In genomic region chr10:95883761-95884517, GRCm38 (mm10) we compare ENCODE assay signal across 36 mouse cellular contexts. TPM values are rescaled to one million over a fixed set of nuclear protein-coding genes. Genes with fewer than 3 reads are reported as not detected.
DNase-seq lines count a peak whose midpoint lies in the region; ATAC-seq lines count a peak whose summit lies in the region.
"Had no signal": no experiment of that assay in that cellular context is flagged by ENCODE, and none has a peak within 500 bp of the region (broad histone marks: within the 10 kb centered on the region; RNA-seq: fewer than 3 reads in every experiment).

No protein-coding gene starts in this region.

- H3K27ac ChIP-seq in liver, embryonic 11.5 days (ENCODE audit: low read depth, low read length) = no peak overlapping the region
- H3K27ac ChIP-seq in embryonic facial prominence, embryonic 12.5 days = no peak overlapping the region
- H3K27ac ChIP-seq in midbrain, embryonic 10.5 days (replicated peaks) = no peak overlapping the region
- H3K27ac ChIP-seq: gastrocnemius, adult 2 months; heart, adult 2 months; heart, embryonic 13.5 days; hindbrain, embryonic 15.5 days; limb, embryonic 10.5 days; limb, embryonic 15.5 days; liver, embryonic 15.5 days; midbrain, embryonic 12.5 days; neural tube, embryonic 15.5 days; stomach, embryonic 15.5 days had no signal

- no peak overlapping the region for H3K4me3 ChIP-seq in liver, embryonic 11.5 days (ENCODE audit: low read depth, low read length)
- no peak overlapping the region for H3K4me3 ChIP-seq in embryonic facial prominence, embryonic 12.5 days
- no peak overlapping the region for H3K4me3 ChIP-seq in midbrain, embryonic 10.5 days
- H3K4me3 ChIP-seq: gastrocnemius, adult 2 months; heart, adult 2 months; heart, embryonic 13.5 days; hindbrain, embryonic 15.5 days; limb, embryonic 10.5 days; limb, embryonic 15.5 days; liver, embryonic 15.5 days; midbrain, embryonic 12.5 days; neural tube, embryonic 15.5 days; stomach, embryonic 15.5 days had no signal

- H3K27me3 ChIP-seq in liver, embryonic 11.5 days (replicated peaks; ENCODE audit: control insufficient read depth, insufficient read depth, low read length) = no peaks in the 10 kb centered on the region
- H3K27me3 ChIP-seq in embryonic facial prominence, embryonic 12.5 days = no peaks in the 10 kb centered on the region
- no peaks in the 10 kb centered on the region for H3K27me3 ChIP-seq in midbrain, embryonic 10.5 days (ENCODE audit: low read depth, poor library complexity, severe bottlenecking)
- H3K27me3 ChIP-seq: heart, embryonic 13.5 days; hindbrain, embryonic 15.5 days; limb, embryonic 15.5 days; liver, embryonic 15.5 days; midbrain, embryonic 12.5 days; neural tube, embryonic 15.5 days; stomach, embryonic 15.5 days had no signal

- no peaks in the 10 kb centered on the region for H3K36me3 ChIP-seq in liver, embryonic 11.5 days (ENCODE audit: control insufficient read depth, insufficient read depth, low read length)
- H3K36me3 ChIP-seq in embryonic facial prominence, embryonic 12.5 days = no peaks in the 10 kb centered on the region
- H3K36me3 ChIP-seq in midbrain, embryonic 10.5 days = no peaks in the 10 kb centered on the region
- H3K36me3 ChIP-seq: G1E; heart, embryonic 13.5 days; hindbrain, embryonic 15.5 days; limb, embryonic 10.5 days; limb, embryonic 15.5 days; liver, embryonic 15.5 days; midbrain, embryonic 12.5 days; neural tube, embryonic 15.5 days; stomach, embryonic 15.5 days had no signal

- no peak overlapping the region for H3K4me2 ChIP-seq in liver, embryonic 11.5 days
- no peak overlapping the region for H3K4me2 ChIP-seq in embryonic facial prominence, embryonic 12.5 days (replicated peaks)
- H3K4me2 ChIP-seq: heart, embryonic 13.5 days; hindbrain, embryonic 15.5 days; limb, embryonic 15.5 days; liver, embryonic 15.5 days; lung, embryonic 14.5 days; midbrain, embryonic 12.5 days; neural tube, embryonic 15.5 days; stomach, embryonic 15.5 days had no signal

- peak; percentile 22 for DNase-seq in liver, embryonic 11.5 days (ENCODE audit: low spot score)
- no peak for DNase-seq in liver
- DNase-seq in Muller cell, postnatal 12 days (ENCODE audit: inconsistent ontology term) = peak; percentile 69
- no peak for DNase-seq in adrenal gland, adult (ENCODE audit: inconsistent age in 2 of 2, low spot score in 1 of 2)
- DNase-seq in ovary, postnatal 36 days (ENCODE audit: low spot score) = no peak
- no peak for DNase-seq in midbrain, embryonic 10.5 days (ENCODE audit: low spot score)
- DNase-seq: adrenal gland, postnatal 10 days; cerebellum, adult 11 months; cerebellum, adult 9-10 months; cerebellum, postnatal 36 days; embryo, embryonic 11 days; gastrocnemius, adult 2 months; gastrocnemius, postnatal 36 days; heart, adult 2 months; heart, postnatal 10 days; kidney, adult 11 months; kidney, postnatal 14 days; layer of hippocampus, adult 9-11 months; lung, embryonic 14.5 days; lung, postnatal 36 days; right cerebral cortex, postnatal 25 days had no signal

- no peaks in the 10 kb centered on the region for H3K9me3 ChIP-seq in liver, embryonic 11.5 days (ENCODE audit: control insufficient read depth, low read length)
- no peaks in the 10 kb centered on the region for H3K9me3 ChIP-seq in embryonic facial prominence, embryonic 12.5 days
- no peaks in the 10 kb centered on the region for H3K9me3 ChIP-seq in midbrain, embryonic 10.5 days (replicated peaks)
- H3K9me3 ChIP-seq: G1E; heart, embryonic 13.5 days; hindbrain, embryonic 15.5 days; limb, embryonic 10.5 days; limb, embryonic 15.5 days; liver, embryonic 15.5 days; midbrain, embryonic 12.5 days; neural tube, embryonic 15.5 days; stomach, embryonic 15.5 days had no signal

- ATAC-seq in liver, embryonic 11.5 days (replicated peaks; ENCODE audit: low FRiP score) = no peak
- ATAC-seq in embryonic facial prominence, embryonic 12.5 days (ENCODE audit: insufficient number of reproducible peaks, insufficient read depth, low FRiP score, low TSS enrichment) = 0 out of 2 replicates have a peak, but pooled peaks have one; percentile 35
- ATAC-seq: CD4-positive, CD25-positive, alpha-beta regulatory T cell, adult 4 months; forebrain, embryonic 14.5 days; inflammation-experienced regulatory T-cells, adult 6 months had no signal

- H3K4me1 ChIP-seq in liver, embryonic 11.5 days (replicated peaks; ENCODE audit: control insufficient read depth, insufficient read depth, low read length) = no peaks in the 10 kb centered on the region
- peaks cover 3% of the 10 kb centered on the region; the same call in 1 of the 2 replicates for H3K4me1 ChIP-seq in embryonic facial prominence, embryonic 12.5 days
- no peaks in the 10 kb centered on the region for H3K4me1 ChIP-seq in midbrain, embryonic 10.5 days
- H3K4me1 ChIP-seq: limb, embryonic 15.5 days; liver, embryonic 15.5 days; stomach, embryonic 15.5 days had no signal

- H3K9ac ChIP-seq in liver, embryonic 11.5 days (ENCODE audit: low read depth, low read length) = no peak overlapping the region
- H3K9ac ChIP-seq in embryonic facial prominence, embryonic 12.5 days = no peak overlapping the region
- H3K9ac ChIP-seq: heart, embryonic 13.5 days; hindbrain, embryonic 15.5 days; limb, embryonic 15.5 days; liver, embryonic 15.5 days; lung, embryonic 14.5 days; midbrain, embryonic 12.5 days; neural tube, embryonic 15.5 days; stomach, embryonic 15.5 days had no signal

- 59% methylated on average over 7 of the region's 7 CpGs for WGBS in liver, embryonic 11.5 days
- WGBS in embryonic facial prominence, embryonic 12.5 days = 65% methylated on average over 7 of the region's 7 CpGs
- WGBS in midbrain, embryonic 10.5 days = 73% methylated on average over 7 of the region's 7 CpGs

RNA-seq across cellular contexts. Expression of gene Gm33543, which starts 41.2 kb away (rescaled TPM):
- not detected in 2 replicates for polyA plus RNA-seq in liver, embryonic 11.5 days (2014; fragmentation: Nextera tagmentation; extraction: Ambion mirVana)
- not detected in 2 replicates for polyA plus RNA-seq in embryonic facial prominence, embryonic 12.5 days (2016; fragmentation: Nextera tagmentation; extraction: Ambion mirVana)
- not detected in 2 replicates for polyA plus RNA-seq in midbrain, embryonic 10.5 days (2016; fragmentation: Nextera tagmentation; extraction: Ambion mirVana)
- polyA plus RNA-seq: CD4-positive, CD25-positive, alpha-beta regulatory T cell, adult 4 months; forebrain, embryonic 14.5 days; G1E; heart, embryonic 13.5 days; hindbrain, embryonic 15.5 days; inflammation-experienced regulatory T-cells, adult 6 months; kidney, embryonic 14.5 days; limb, embryonic 10.5 days; limb, embryonic 15.5 days; lung, embryonic 14.5 days; midbrain, embryonic 12.5 days; neural tube, embryonic 15.5 days; stomach, embryonic 15.5 days; urinary bladder, adult 2 months had no signal

RNA-seq across cellular contexts. Expression of gene Eea1, which starts 56.5 kb away (rescaled TPM):
- 14.1 and 14.4 TPM in 2 replicates for polyA plus RNA-seq in liver, embryonic 11.5 days (2014; fragmentation: Nextera tagmentation; extraction: Ambion mirVana)
- 15.7 and 16.6 TPM in 2 replicates for polyA plus RNA-seq in embryonic facial prominence, embryonic 12.5 days (2016; fragmentation: Nextera tagmentation; extraction: Ambion mirVana)
- polyA plus RNA-seq in midbrain, embryonic 10.5 days (2016; fragmentation: Nextera tagmentation; extraction: Ambion mirVana) = 10.1 and 11.4 TPM in 2 replicates

Comparison
In these comparisons a context has a peak if more than half of its experiments do, and no peak if none do; other contexts are left out.
1. DNase-seq: peak in liver, embryonic 11.5 days (single experiment) and Muller cell, postnatal 12 days (single experiment); none in liver (single experiment), adrenal gland, adult (0 of 2), ovary, postnatal 36 days (single experiment) and midbrain, embryonic 10.5 days (single experiment).